Mouse (Mus musculus) adrenal gland (tissue): ENCODE measurements around the gene Tubgcp3.
"Not testable (repeated sequence)": the region's sequence is repeated elsewhere in the genome, so short reads cannot be mapped to it uniquely, and the experiment has no call there.

ENCODE experiments used
- intact Hi-C: fragments of 180-260 bp; cut with DNase I; formaldehyde crosslinking; loops from one replicate; pipeline ENCODE4 v1.15.1; 2025

Gene Tubgcp3

DNA sequence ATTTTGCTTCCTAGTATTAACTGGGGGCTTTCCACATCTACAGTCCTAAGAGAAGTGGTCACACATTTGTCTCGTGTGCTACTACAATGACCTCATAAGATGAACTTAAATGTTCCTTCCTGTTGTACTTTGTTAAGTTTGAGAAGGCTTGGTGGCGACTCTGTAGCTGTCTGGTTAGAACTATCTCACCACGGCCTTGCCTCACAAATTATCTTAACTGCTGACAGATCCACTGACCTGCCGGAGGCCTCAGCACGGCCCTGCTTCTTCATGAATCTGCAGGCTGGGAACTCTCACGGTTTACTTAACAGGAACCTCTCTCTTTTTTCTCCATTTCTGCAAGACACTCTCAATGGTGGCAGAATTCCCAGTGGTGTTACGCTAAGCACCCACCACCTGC lies 27.2 kb downstream of the Tubgcp3 start:
- intact Hi-C loops = no loop called here

DNA sequence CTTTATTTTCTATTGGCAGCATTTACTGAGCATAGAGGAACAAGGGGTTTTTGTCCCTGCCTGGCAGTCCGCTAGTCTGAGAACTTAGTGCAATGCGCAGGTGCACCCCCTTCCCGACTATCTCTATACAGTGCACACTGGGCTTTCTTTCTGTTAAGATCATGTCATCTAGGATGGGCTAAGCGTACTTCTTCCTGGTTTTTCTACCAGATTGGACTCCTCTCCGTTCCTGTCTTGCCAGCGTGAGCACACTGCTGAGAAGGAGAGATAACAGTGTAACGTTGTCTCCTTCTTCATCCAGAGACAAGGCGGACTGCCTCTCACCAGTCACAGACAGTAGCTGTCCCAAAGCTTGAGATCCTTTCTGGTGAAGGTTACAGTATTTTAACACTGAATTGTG lies 27.7 kb downstream of the Tubgcp3 start:
- intact Hi-C loops = no loop called here

DNA sequence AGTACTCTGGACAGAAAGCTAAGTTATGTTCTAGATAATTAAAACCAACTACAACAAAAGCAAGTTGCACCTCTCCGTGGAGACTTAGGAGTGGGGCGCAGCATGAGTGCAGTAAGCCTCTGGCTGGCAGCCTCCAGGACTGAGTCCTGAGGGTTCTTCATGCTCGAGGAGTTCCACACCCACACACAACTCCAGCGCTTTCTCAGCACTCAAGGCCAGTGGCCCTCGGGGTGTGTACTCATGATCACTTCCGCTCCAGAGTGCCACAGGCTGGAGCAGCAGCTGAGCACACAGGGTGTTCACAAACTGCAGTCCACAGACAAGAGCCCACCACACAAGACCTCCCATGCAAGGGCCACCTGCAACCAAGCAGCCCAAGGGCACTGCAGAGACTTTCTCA lies 30.5 kb downstream of the Tubgcp3 start:
- intact Hi-C loops = no loop called here

DNA sequence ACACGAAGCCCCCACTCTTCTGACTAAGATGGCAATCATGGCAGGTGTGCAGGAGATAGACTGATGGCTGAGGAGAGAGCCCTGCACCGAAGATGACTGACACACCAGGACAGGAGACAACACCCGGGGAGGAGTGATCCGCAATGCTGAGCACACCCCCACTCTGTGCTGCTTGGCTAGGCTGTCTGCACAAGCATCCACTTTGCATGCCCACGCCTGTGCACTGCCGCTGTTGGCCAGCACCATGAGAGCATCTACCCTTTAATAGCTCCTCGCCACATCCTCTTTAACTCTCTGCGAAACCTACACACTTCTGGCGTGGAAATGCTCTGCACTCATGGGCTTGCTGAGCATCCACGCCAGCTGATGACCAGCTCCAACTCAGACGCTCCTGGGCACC lies 33.6 kb downstream of the Tubgcp3 start:
- intact Hi-C loops = no loop called here

DNA sequence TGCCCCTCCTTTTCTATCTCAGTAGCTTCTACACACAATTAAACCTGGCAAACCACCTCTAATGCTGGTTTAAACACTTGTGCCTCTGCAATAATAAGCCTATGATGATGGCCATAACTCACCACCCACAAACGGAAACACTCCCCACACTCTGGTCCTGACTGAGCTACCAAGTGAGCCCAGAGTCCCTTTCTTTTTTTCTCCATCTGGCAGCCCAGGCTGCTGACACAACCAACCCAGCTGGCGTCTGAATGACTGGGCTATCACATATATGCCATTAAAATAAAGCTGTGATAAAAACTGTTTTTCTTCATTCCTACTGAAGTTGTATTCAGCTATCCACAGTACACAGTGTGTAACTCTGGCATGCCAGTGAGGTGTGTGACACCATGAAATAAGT lies 36.7 kb downstream of the Tubgcp3 start:
- intact Hi-C loops = no loop called here

DNA sequence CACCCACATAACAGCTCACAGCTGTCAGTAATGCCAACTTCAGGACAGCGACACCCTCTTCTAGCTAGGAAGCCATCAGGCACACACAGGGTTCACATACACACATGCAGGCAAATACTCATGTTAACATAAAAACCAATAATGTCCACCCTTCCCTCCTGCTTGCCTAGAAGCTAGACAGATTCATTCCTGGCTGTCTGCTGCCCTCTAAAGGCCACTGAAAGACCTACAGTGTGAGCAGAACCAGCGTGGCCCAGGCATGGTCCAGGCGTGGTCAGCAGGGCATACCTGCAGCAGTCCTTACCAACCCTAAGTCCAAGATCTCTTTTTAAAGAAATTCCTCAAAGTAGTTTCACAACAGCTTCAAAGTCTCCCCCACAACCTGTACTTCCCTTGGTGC lies 43.0 kb downstream of the Tubgcp3 start:
- intact Hi-C loops = no loop called here

DNA sequence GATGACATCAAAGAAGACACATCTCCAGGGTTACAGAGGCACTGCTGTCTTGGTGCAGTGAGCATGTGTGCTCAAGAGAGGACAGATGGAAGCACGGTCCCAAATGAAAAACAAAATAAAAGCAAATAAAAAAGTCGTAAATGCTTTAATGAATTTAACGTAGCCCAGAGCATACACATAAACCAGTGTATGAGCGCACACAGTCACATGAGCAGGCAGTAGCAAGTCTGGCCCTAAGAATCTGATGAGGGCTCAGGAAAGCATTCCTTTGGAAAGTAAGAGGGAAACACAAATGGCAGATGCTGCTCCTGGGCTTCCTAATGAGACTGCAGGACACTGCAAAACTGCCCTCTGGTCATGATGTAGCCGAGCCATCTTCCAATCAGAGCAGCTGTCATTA lies 46.2 kb downstream of the Tubgcp3 start:
- intact Hi-C loops = no loop called here

DNA sequence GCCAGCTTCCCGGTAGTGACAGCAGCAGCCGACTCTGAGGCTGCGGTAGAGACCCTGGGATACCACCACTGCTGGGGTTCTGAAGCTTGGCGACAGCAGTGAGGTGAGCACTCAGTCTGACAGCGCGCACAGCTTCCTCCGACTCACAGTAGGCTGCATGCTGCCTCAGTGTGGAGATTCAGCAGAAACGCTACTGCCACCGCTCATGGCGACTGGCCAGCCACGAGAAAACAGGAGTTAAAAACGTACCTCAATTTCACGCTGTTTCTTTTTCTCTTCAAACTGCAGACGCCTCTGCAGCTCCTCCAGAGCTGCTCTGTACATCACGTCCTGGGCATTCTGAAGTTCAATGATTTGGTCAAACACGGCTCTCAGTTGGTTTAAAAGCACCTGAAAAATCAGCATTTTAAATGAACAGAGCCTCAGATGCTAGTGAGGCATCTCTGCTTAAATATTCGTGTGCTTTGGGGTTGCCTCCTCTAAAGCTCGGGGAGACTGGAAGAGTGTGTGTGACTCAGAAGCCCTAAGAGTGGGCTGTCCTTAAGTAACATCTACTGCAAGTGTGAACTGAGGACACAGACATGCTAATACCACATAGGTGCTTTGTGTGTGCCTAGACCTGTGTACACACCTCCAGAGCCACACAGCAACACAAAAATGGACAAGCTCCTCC lies 50.4 kb downstream of the Tubgcp3 start:
- intact Hi-C loops = no loop called here

DNA sequence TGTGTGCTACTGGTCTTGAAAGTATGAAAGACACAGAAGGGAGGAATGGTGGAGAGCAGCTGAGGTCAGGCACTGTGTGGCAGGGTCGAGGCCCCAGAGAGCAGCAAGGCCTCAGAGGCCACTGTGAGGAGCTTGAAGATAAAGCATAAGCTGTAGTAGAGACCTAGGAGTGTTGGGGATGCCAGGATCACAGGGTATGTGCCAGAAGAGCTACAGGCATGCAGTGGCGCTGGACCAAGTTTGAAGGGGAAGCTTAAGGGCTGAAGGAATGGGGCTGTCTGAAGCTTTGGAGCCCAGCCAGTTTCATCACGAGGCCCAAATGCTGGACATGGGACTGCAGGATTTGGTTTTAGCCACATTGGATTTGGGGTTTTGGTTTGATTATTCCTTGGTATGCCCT lies 54.7 kb downstream of the Tubgcp3 start:
- intact Hi-C loops = not testable (repeated sequence)

DNA sequence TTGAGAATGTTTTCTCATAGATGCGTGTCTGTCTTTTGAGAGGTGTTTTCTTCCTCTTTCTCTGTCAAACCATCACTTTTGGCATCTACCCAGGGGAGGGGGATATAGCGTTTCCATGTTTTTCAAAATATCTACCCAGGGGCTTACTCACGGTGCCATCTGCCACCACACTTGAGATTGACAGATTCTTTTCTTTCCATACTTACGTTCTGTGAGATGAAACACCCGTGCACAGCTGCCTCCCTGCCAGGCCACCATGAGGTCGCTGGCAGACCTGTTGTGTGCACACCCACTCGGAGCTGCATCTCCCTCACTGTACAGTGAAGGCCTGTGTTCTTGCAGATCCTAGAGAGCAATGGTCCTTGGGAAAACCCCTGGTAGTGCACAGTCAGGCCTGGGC lies 58.8 kb downstream of the Tubgcp3 start:
- intact Hi-C loops = loop anchor here (5.0 kb wide), 1 partner anchor 64 kb away; no protein-coding TSS in a partner anchor

DNA sequence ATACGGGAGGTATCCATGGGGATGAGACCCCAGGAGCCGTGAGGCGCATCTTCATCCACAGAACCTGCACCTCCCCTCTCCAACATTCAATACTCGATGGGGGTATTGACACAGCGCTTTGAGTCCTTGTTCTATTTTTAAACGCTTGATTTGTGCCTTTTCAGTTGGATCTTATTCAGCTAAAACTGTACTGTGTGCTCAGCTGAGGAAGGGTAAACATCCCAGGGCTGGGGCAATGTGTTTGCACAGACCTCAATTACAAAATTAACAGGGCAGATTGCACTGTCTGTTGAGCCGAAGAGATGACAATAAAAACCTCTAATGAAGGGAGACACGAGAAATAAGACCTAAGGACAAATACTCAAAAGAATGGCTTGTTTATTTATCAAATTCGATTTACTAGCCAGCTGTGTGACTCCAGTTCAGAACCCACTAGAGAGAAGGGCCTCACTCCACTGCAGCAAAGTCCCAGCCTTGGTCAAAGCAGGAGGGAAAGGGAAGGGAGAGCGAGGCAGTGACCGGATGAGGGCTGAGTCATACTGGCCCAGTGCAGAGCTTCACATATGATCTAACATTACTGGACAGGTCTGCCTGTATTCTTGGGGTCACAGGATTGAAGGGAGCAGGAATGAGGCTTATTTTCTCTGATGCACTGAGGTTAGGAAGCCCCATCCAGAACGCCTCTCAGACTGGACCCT lies 62.1 kb downstream of the Tubgcp3 start:
- intact Hi-C loops = loop anchor here (5.0 kb wide), 2 partner anchors 67 to 653 kb away; no protein-coding TSS in a partner anchor

DNA sequence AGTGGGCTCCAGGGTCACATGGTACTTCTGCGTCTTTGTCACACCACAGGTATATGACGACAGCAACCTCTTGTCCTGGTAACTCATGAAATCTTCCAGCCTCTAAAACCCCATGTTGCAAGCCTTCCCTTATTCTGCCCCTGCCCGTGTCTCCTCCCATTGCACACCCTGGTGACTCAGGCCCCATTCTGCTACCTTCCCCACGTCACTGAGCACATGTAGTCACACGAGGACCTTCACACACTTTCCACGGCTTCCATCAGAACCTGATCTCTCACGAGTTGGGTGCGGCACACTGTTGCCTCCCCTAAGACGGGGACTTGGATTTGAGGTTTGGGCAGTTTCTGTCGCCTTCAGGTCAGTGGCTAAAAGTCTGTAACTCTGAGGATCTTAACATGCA lies 63.2 kb downstream of the Tubgcp3 start:
- intact Hi-C loops = loop anchor here (5.0 kb wide), 1 partner anchor 652 kb away; no protein-coding TSS in a partner anchor

DNA sequence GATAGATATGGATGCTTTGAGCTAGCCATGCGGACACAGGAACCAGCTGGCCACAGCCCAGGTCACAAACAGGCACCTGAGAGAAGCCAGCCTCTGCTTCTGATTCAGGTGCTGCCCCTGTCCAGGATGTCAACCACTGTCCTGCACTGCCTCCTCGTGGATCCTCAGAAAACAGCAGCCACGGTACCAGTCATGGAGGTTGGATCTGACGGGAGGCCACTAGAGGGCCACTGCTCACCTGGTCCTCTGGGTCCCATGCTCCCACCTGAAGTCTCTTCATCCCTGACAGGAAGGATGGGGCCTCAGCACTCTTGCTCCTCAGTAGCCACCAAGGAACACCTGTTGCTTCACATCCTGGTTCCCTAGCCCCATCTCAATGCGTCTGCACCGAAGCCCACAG lies 64.8 kb downstream of the Tubgcp3 start:
- intact Hi-C loops = loop anchor here (5.0 kb wide), 1 partner anchor 650 kb away; no protein-coding TSS in a partner anchor

DNA sequence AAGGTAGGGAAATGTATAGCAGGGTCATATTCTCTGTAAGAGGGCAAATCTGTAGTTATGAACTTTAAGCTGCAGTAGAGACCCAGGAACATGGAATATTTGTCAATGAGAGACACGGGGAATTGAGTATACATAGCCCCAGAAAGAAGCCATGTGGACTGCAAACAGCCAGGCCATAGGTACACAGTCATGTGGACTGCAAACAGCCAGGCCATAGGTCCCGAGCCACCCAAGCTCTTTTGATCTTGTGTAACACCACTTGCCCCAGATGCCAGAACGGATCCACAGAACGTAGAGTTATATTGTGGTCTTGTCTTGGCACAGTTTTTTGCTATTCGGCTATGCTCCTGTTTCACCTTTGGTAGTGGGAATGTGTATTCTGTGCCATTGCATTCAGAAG lies 88.3 kb downstream of the Tubgcp3 start:
- intact Hi-C loops = no loop called here

DNA sequence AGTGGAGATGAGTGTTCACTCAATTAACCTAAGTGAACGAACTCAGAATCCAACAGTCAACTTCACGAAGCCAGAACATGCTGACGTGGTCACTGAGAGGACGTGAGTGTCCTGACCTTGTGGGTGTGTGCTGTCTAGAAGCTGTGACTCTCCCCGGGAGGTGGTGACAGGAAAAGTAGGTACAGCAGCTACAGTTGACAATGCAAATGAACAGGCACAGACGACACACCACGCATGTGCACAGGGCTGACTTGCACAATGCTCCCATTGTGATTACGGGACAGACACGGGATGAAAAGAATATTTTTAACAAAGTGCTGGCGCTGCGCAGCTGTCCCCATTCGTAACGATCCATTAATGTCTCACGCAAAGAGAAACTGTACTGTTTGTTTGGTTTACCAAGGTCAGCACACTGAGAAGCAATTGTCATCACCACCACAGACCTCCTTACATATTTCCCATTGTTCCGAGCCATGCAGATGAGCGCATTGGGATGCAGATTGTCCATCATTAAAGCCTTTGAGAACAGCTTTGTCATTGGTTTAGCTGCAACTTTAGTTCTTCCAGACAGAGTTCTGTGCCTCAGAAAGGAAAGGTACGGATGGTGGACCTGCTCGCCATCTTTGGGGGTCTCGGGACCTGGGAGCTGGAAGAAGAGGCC lies 92.6 kb downstream of the Tubgcp3 start:
- intact Hi-C loops = not testable (repeated sequence)

DNA sequence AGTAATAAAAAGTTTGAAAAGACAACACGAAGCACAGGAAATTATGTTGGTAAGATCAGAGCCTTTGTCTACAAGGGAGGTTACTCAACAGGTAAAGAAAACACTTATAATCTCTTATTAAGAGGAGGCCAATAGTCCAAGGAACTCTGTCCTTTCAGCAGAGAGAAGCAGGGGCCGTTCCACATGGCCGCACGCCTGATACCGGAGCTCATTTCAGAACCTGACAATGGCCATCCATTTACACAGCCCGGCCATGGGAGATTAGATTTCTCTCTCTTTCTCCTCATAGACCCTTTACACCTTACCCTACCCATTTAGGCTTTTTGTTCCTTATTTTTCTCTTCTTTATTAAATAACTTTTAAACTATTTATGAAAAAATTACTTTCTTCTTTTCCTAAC lies 95.3 kb downstream of the Tubgcp3 start:
- intact Hi-C loops = no loop called here

DNA sequence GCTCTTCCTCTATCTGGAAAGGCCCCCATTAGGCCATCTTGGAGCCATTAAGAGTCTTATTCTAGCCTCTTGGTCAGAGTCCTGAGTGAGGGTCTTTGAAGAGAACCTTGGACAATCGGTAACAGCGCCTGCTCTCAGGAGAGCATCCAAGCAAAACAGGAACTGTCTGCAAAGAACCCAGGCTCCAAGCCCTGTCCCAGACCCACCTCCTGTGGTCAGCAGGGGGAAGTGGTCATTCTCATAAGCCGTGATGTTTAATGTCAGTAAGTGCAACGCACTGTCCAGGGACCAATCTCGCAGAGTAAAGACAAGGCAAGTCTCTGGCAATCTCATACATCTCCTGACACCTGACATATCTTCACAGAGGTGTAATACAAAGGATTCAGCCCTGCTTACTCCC lies 96.0 kb downstream of the Tubgcp3 start:
- intact Hi-C loops = no loop called here

DNA sequence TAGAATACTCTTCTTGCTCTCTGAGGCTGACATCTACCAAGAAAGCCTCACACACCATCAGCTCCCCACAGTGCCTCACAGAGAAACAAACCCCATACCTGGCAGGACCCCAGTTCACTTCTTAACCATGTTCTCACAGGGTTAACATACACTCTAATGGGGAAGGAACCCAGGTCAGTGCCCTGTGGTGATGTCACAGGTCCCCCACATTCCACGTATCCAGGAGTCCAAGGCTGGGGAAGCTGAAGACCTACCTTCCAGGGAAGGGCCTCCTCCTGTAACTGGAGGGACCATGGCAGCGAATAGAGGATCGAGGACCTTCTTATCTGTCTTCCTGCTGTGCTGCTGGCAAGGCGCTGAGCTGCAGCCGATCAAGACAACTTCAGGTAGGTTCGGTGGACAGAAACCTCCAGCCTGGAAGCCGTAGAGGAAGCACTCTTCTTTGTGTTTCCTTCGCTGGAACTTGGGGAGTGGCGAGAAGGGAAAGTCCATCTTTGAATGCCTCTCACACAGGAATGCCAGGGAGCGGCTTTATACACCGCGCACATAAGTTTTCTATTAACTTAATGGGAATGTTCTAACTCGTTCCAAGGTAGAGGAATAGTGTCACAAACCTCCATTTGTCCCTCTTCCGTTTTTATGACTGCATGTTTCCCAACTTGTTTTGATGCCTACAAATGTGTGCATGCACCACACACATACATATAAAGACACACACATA lies 99.1 kb downstream of the Tubgcp3 start, which contains the start of gene Spaca7:
Gene Spaca7 (plus strand): TSS at position 216 of the 721 bp plus-strand sequence.
- intact Hi-C loops = no loop called here

DNA sequence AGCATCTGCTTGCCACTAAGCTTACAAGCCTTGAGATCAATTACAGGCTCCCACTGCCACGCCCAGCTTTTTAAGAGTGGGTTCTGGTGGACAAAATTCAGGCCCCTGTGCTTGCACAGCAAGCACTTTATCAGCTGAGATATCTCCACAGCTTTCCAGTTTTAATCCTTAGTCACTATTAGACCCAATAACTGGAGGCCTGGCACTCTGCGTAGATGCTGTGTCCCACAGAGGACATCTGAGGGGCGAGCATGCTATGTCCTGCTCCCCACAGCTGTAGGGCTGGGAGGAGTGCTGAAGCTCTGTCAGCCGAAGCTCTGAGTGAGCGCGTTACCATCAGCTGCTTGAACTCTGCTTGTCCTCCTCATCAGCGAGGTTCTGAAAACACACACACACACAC lies 105.5 kb downstream of the Tubgcp3 start:
- intact Hi-C loops = no loop called here

DNA sequence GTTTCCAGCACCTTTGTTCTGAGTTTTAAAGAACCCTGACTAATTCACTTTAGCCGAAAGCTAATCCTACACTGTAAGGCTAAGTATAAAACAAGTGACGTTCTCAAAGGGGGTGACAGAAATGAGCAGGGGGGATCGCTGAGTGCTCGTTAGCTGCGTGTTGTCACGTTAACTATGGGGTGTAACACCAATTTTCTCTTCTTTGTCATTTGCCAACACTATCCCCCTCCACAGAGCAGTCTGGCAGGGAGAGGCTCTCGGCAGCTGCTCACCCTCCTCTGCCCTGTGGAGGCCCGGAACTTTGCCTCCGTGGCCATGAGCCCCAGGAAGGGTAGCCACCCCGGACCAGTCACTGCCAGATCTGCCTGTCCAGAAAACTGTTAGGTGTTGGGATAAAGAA lies 106.6 kb downstream of the Tubgcp3 start:
- intact Hi-C loops = no loop called here

DNA sequence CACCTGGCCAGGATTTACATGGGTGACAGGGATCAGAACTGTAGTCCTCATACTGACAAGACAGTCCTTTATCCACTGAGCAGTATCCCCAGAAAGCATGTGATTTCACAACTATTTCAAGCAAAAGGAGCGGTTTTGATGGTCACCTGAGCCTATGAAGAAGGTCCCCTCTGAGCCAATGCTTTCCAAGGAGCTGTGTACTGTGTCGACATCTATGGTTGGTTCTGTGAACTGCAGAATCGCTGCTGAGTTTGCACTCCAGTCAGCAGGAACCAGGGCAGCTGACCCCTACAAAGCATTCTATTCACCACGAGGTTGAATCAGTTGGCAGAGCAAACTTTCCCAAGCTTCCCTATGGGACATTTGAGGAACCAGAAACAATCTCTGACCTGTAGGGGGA lies 107.7 kb downstream of the Tubgcp3 start:
- intact Hi-C loops = no loop called here
